Mouse (Mus musculus) bone marrow macrophage, adult 2 months (primary cell): ENCODE measurements around the gene Prmt1.

Experiments
- CTCF ChIP-seq: IDR thresholded peaks from 2 replicates; pipeline ENCODE4 v1.5.1; 2012; ENCODE audit warnings: low read depth, mild to moderate bottlenecking, low read length, moderate library complexity
- POLR2A ChIP-seq: IDR thresholded peaks from 2 replicates; pipeline ENCODE4 v1.6.1; 2012; ENCODE audit warnings: mild to moderate bottlenecking, low read depth, low read length, borderline replicate concordance

DNA sequence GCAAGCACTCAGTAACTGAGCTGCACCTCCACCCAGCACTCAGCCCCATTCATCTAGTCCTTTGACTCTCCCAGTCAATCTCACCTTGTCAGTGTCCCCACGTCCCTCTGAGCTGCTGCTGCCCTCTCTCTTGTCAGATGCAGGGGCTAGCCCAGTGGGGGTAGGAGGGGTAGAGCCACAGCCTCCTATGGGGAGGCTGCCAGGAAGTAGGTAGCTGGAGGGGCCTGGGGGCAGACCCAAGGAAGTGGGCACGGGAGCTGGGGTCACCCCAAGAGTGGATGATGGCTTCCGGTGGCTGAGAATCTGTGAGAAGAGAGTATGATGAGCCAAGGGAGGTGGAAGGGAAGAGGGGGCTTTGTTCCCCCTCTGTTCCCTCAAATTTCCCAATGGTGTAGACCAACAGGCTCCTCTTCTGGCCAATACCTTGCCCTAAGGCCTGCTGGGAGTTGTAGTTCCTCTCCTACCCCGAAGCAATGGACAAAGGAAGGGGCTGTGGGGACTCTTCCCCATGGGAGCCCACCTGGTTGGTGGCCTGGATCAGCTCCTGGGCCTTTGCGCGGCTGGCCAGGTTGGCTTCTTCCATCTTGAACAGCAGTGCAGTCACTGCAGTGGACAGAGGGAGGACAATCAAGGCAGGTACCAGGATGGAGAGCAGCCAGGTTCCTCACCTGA lies 19.1 kb upstream of the Prmt1 start:
- no peak for TF ChIP-seq POLR2A
- no peak for TF ChIP-seq CTCF
